Mouse (Mus musculus): Measurements from ENCODE around the gene Fhit. TPM values are rescaled to one million over a fixed set of nuclear protein-coding genes. Genes with fewer than 3 reads are reported as not detected.

Gene Fhit
- polyA plus RNA-seq, 1 experiment: 7.3 TPM

GRCm38 (mm10) chr14:9788402-9788950, 1373.4 kb downstream of the Fhit start:
- no peak for DNase-seq (ENCODE audit: extremely low spot score in 1 of 2, low spot score in 1 of 2)

- peak in 1 of 2 experiments; percentile 37 for DNase-seq (ENCODE audit: extremely low spot score in 1 of 2, low spot score in 1 of 2)
These were observed 1374.4 kb downstream of the Fhit start for GRCm38 (mm10) chr14:9787389-9787788.

- DNase-seq (ENCODE audit: extremely low spot score in 1 of 2, low spot score in 1 of 2): no peak
These were observed 1376.0 kb downstream of the Fhit start for GRCm38 (mm10) chr14:9785861-9786260.

GRCm38 (mm10) chr14:9751341-9751740, 1410.5 kb downstream of the Fhit start:
- DNase-seq (ENCODE audit: extremely low spot score in 1 of 2, low spot score in 1 of 2): no peak

GRCm38 (mm10) chr14:9748709-9749108, 1413.1 kb downstream of the Fhit start:
- DNase-seq (ENCODE audit: extremely low spot score in 1 of 2, low spot score in 1 of 2): peak in 1 of 2 experiments; percentile 27

GRCm38 (mm10) chr14:9721917-9722472, 1439.8 kb downstream of the Fhit start:
- DNase-seq (ENCODE audit: extremely low spot score in 1 of 2, low spot score in 1 of 2): no peak

GRCm38 (mm10) chr14:9698621-9699020, 1463.2 kb downstream of the Fhit start:
- no peak for DNase-seq (ENCODE audit: extremely low spot score in 1 of 2, low spot score in 1 of 2)

- DNase-seq (ENCODE audit: extremely low spot score in 1 of 2, low spot score in 1 of 2): no peak
These were observed 1464.7 kb downstream of the Fhit start for GRCm38 (mm10) chr14:9697101-9697500.

GRCm38 (mm10) chr14:9696004-9696403, 1465.8 kb downstream of the Fhit start:
- DNase-seq (ENCODE audit: extremely low spot score in 1 of 2, low spot score in 1 of 2): no peak

GRCm38 (mm10) chr14:9695217-9695690, 1466.6 kb downstream of the Fhit start:
- DNase-seq (ENCODE audit: extremely low spot score in 1 of 2, low spot score in 1 of 2): no peak

GRCm38 (mm10) chr14:9688664-9689257, 1473.1 kb downstream of the Fhit start:
- DNase-seq (ENCODE audit: extremely low spot score in 1 of 2, low spot score in 1 of 2): peak in 1 of 2 experiments; percentile 5

GRCm38 (mm10) chr14:9684362-9684761, 1477.5 kb downstream of the Fhit start:
- DNase-seq (ENCODE audit: extremely low spot score in 1 of 2, low spot score in 1 of 2): peak in 1 of 2 experiments; percentile 14

GRCm38 (mm10) chr14:9672728-9673127, 1489.1 kb downstream of the Fhit start:
- no peak for DNase-seq (ENCODE audit: extremely low spot score in 1 of 2, low spot score in 1 of 2)

GRCm38 (mm10) chr14:9671776-9672175, 1490.1 kb downstream of the Fhit start:
- DNase-seq (ENCODE audit: extremely low spot score in 1 of 2, low spot score in 1 of 2): no peak

GRCm38 (mm10) chr14:9669766-9670165, 1492.1 kb downstream of the Fhit start:
- no peak for DNase-seq (ENCODE audit: extremely low spot score in 1 of 2, low spot score in 1 of 2)

GRCm38 (mm10) chr14:9658445-9658844, 1503.4 kb downstream of the Fhit start:
- no peak for DNase-seq (ENCODE audit: extremely low spot score in 1 of 2, low spot score in 1 of 2)

- DNase-seq (ENCODE audit: extremely low spot score in 1 of 2, low spot score in 1 of 2): peak in 1 of 2 experiments; percentile 13
These were observed 1510.4 kb downstream of the Fhit start for GRCm38 (mm10) chr14:9651417-9651816.

- peak; percentile 27 to 36 for DNase-seq (ENCODE audit: extremely low spot score in 1 of 2, low spot score in 1 of 2)
These were observed 1513.4 kb downstream of the Fhit start for GRCm38 (mm10) chr14:9648416-9648815.

GRCm38 (mm10) chr14:9646233-9646632, 1515.6 kb downstream of the Fhit start:
- DNase-seq (ENCODE audit: extremely low spot score in 1 of 2, low spot score in 1 of 2): peak in 1 of 2 experiments; percentile 38

- peak in 1 of 2 experiments; percentile 32 for DNase-seq (ENCODE audit: extremely low spot score in 1 of 2, low spot score in 1 of 2)
These were observed 1517.3 kb downstream of the Fhit start for GRCm38 (mm10) chr14:9644216-9645166.

GRCm38 (mm10) chr14:9643700-9644099, 1518.1 kb downstream of the Fhit start:
- DNase-seq (ENCODE audit: extremely low spot score in 1 of 2, low spot score in 1 of 2): no peak

All from frontal cortex, adult 2 months (tissue).